Mouse (Mus musculus) heart, adult 8-10 months (tissue): ENCODE data around the gene Nsun7. TPM values are rescaled to one million over a fixed set of nuclear protein-coding genes. Genes with fewer than 3 reads are reported as not detected.

Source experiments
- DNase-seq: peaks from one replicate; pipeline ENCODE4 v3.0.0; 2022; ENCODE audit warnings: low spot score
- total RNA-seq, 4 experiments: library from RNA; stranded (reverse); gene quantifications; 2 replicates each; pipeline ENCODE4 v1.2.4; 2022

Nsun7 gene
- total RNA-seq, 4 experiments from 2014 or later = 0.11 to 0.19 (median 0.12) TPM; not detected in 1

DNA sequence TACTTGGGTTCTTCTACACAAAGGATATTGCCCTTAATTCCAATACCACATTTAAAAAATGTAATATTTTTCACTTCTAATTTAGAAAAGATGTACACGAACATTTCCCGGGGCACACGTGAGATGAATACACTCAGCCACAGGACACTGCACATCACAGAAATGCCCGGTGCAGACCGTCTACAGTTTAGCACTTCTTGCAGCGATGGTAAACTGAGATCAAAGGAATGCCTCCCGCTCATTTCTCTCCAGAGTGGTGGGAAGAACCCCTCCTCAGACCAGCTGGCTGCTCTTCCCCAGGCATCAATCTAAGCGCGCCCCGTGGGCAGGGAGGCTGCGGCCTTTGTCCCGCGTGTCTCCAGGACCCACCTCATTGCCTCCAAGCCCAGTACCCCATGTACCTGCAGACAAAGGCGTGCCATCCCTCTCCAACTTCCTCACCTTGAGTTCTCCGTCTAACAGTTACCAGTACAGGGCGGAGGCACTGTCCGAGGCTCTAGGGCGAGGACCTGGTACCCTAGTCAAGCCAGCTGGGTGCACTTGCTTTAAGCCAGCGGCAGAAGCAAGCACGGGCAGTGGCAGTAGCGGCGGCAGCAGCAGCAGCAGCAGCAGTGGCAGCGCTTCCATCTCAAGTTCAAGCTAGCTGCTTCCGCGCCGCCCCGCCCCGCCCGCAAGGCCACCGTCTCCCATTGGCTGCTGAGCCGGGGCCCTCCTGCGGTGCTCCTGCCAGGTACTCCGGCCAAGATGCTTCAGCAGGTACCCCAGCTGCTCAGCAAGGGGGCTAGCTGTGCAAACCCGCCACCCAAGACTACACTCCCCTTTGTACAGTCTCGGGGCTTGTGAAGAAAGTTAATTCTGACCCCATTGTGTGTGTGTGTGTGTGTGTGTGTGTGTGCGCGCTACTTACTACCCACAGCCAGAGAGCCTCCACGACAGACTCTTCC lies 77.6 kb downstream of the Nsun7 start:
- peak; percentile 19 for DNase-seq

DNA sequence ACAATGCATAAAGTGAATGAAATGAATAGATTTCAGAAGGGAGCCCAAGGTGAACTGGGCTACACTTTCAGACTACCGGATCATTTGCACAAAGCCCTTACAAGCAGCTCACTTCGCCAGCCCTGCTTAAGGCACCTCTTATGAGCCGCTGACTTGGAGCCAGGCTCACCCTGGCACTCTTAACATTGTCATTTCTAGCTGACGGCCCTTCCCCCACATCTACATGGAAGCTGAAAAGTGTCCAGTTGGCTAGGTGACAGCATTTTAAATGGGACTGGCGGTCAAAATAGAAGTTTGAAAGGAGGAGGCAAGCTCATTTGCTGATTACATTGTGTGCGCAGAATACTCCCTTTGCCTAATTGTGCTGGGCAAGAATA lies 78.3 kb downstream of the Nsun7 start:
- peak; percentile 73 for DNase-seq

DNA sequence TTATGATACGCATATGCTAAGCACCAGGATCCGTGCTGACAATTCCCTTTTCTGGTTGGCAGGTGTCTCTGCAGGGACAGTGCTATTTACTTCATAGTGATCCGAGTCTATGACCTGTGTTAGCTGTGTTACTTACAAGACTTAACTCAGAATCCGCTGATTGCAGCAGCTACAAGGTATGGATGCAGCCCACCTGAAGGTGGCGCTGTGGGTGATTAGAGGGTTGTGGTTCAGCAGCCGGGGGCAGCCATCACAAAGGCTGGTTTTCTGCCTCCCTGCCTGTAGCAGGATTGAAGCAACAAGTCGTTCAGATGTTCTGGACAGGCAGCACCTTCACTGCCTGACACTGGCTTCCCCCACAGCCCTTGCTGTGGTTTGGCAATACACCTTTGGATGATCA lies 78.9 kb downstream of the Nsun7 start:
- DNase-seq = no peak

DNA sequence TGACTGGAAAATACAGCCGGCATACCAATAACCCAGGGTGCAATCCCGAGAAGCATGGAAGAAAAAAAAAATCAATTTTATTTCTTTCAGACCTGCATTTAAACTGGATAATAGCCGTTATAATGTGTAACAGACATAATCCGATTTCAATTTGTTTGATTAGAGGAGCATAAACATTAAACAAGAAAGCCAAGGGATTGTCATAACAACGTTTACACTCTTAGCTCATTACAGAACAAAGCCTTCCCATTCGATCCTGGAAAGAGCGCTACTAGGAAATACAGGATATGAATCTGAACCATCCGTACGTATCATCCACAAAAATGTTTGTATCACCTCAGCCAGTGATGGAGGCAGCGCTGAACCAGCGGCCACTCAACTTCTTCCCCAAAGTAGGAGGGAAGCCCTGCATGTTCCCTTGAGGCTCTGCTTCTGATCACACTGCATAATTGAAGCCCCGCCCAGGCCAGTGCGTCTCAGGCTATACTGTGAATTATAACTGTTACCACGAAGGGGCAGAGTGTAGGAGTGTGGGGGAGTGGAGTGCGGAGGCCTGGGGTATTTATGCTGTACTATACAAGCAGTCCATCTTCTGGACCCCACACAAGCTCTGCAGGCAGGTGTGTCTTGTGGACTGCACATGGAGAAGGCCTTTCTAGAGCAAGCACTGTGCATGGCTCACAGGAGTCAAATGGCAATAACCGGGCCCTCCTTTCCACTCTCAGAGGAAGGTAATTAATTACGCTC lies 80.8 kb downstream of the Nsun7 start:
- DNase-seq = no peak

DNA sequence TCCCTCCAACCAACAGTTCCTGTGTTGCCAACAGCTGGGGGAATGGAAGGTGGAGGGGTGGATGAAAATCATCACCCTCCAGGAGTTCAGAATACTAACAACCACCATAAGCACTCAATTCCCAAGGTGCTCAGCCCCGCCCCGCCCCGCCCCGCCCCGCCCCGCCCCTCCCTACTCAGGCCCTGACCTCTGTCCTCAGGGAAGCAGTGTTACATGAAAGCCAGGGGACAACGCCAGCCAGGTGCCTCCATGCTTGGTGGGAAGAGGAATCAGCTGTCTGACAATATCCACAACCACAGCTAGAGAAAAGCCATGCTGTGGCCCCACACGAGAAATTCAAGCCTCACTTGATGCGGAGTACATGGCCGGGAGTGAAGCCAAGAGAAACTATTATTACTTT lies 82.2 kb downstream of the Nsun7 start:
- DNase-seq = no peak

DNA sequence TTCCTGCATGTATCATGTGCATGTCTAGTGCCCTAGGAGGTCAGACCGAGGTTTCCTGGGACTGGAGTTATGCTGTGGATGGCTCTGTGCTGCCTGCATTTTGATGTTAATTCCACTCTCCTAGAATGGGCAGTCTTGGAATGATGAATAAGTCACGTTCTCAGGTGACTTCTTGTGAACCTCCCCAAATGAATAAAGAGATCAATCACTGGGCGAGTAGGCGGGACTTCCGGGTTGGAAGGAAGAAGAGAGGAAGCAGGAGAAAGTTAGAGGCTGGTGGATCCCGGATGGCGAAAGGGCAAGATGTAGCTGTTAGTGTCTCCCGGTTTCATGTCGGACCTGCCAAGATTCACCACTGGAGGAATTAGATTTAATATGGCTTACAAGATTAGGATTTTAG lies 82.6 kb downstream of the Nsun7 start:
- DNase-seq = no peak

DNA sequence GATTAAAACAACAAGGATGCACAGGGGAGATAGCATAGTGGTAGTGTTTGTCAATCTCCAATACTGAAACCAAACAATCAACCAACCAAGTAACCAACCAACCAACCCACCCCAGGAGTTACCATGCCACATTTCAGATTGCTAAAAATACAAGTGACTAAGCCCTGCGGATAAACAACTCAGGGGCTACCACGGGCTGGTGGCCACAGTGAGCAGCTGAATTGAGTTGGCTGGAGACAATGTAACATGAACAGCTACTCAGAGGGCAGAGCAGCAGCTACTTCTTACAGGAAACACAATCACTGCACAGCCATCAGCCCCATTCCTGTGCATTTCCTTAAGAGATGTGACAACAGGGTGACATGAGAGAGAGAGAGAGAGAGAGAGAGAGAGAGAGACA lies 84.5 kb downstream of the Nsun7 start:
- no peak for DNase-seq

DNA sequence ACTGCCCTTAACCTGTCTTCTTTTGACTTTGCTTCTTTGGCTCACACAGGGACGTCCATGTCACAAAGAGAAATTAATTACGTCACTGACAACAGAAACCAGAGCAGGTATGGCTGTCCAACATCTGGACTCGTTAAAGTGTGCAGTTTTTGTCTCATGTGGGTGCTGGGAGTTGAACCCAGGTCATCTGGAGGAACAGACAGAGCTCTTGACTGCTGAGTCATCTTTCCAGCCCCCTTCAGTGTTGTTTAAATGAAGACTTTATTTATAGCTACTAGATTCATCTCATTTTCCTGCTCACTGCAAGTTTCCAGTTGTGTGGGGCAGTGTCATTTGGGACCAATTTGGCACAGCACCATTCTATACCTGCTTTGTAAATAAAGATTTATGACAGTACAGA lies 85.4 kb downstream of the Nsun7 start:
- no peak for DNase-seq

DNA sequence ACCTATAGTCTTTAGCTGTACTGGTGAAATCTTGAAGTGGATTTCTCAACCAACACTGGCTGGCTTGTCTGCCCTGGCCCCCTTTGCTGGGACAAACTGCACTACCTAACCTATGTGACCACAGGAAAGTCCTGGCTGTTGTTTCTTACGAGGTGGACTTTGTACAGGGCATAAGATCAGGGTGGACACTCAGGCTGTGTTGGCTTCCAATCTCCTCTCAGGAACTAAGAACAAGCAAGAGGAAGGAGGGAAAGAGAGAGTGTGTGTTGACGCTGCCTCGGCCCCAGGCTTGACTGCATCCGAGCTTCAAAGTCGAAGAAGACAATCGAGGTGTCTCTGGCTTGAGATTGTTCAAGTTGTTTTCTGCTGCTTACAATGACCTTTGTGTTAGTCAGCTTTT lies 87.1 kb downstream of the Nsun7 start:
- DNase-seq = no peak

Other genes with a start within 250 kb of the Nsun7 start
- 1 to 10 TPM; 1.2 to 2.2 (median 1.5) TPM for gene Rbm47, start 86.8 kb upstream of the Nsun7 start, total RNA-seq